Mouse (Mus musculus) lung, postnatal 0 days (tissue): ENCODE measurements at regions not wholly inside any gene's neighbourhood (a gene's known extent, or its start where the extent isn't known, plus 50 kb on each side); places are given as distances from the start of the nearest gene placed in this dataset.

Source experiments
- CTCF ChIP-seq: IDR thresholded peaks from 2 replicates; pipeline ENCODE4 v1.5.1; 2016; ENCODE audit warnings: antibody characterized with exemption, mild to moderate bottlenecking
- EP300 ChIP-seq: IDR thresholded peaks from 2 replicates; pipeline ENCODE4 v1.6.1; 2016; ENCODE audit warnings: antibody characterized with exemption, mild to moderate bottlenecking, control low read depth

DNA sequence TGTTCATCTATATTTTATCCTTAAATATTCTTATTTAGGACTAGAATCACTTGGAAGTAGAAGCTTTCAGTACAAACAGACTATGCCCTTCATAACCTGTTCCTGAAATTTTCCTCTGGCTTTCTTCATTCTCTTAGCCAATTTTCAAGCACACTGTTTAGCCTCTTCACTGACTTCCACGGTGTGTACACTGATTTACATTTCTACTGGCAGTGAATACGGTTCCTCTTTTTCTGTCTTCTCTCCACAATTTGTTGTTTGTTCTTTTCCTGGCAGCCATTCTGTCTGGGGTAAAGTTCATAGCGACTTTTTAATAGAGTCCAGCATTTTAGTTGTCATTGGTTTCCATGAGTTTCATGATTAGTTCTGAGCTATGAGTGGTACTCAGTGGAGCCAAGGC is 651.6 kb downstream of the Ryr2 start:
- TF ChIP-seq CTCF (no peak), EP300 (no peak)
